8 mouse cellular contexts compared by ENCODE assay signal in the genomic region with DNA sequence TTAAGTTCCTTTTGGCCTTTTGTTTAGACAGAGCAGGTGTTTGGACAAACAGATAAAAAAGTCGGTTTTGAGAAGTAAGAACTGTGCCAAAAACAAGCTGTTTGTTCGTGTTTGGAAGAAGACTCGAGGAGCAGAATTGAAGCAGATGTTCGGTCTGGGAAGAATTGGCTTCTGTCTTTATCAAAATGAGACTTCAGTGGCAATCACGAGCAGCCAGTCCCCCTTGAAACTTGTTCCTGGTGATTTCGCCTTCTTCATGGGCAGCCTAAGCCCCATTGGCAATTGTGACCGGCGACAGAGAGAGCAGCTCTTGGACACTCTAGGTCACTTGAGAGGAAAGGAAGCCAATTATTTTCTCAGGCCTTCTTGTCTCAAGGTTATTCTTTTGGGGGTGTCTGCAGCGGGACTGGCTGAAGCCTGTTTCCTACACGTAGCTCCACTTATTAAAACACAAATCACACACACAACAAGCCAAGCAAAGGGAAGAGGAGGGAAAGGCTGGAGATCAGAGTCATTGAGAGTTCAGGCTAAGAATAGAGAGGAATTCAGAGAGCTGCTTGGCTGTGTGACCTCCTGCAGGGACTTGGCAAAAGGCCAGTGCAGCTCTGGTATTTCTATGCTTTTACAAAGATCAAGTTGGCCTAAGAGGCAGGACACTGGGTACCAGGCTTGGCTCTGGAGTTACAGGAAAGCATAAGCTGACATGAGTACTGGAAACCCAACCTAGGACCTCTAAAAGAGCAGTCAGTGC. TPM values are rescaled to one million over a fixed set of nuclear protein-coding genes. Genes with fewer than 3 reads are reported as not detected.
DNase-seq lines count a peak whose midpoint lies in the region; ATAC-seq and TF ChIP-seq lines count a peak whose summit lies in the region.

No protein-coding gene starts in this region.

- H3K4me3 ChIP-seq in intestine, embryonic 14.5 days (ENCODE audit: low read depth, low read length), result no peak overlapping the region
- H3K4me3 ChIP-seq in intestine, postnatal 0 days (ENCODE audit: low read depth, low read length), result no peak overlapping the region
- no peak overlapping the region for H3K4me3 ChIP-seq in cerebellum, adult 2 months (replicated peaks; ENCODE audit: insufficient read depth, low read depth, low read length)
- H3K4me3 ChIP-seq in intestine, embryonic 16.5 days (ENCODE audit: low read length), result no peak overlapping the region

- 55% methylated on average over 10 of the region's 10 CpGs for WGBS in intestine, embryonic 14.5 days
- 51% methylated on average over 10 of the region's 10 CpGs for WGBS in intestine, postnatal 0 days
- 22% methylated on average over 10 of the region's 10 CpGs for WGBS in cerebellum, adult 2 months
- 42% methylated on average over 10 of the region's 10 CpGs for WGBS in intestine, embryonic 16.5 days

- peaks cover 12% of the 10 kb centered on the region for H3K4me1 ChIP-seq in intestine, embryonic 14.5 days (replicated peaks; ENCODE audit: control insufficient read depth, insufficient read depth, low read length)
- 0 out of 2 replicates have a peak, but pooled peaks cover 3% of the 10 kb centered on the region for H3K4me1 ChIP-seq in intestine, postnatal 0 days (replicated peaks; ENCODE audit: control insufficient read depth, insufficient read depth, low read length)
- H3K4me1 ChIP-seq in cerebellum, adult 2 months (ENCODE audit: control insufficient read depth, insufficient read depth, low read length), result peaks cover 6% of the 10 kb centered on the region; the same call in 1 of the 2 replicates
- peaks cover 11% of the 10 kb centered on the region for H3K4me1 ChIP-seq in intestine, embryonic 16.5 days (ENCODE audit: control insufficient read depth, insufficient read depth, low read length)

- ATAC-seq in intestine, embryonic 14.5 days (replicated peaks; ENCODE audit: low FRiP score, low TSS enrichment, low read depth), result peak; percentile 42
- ATAC-seq in intestine, postnatal 0 days, result no peak
- peak; percentile 60 for ATAC-seq in intestine, embryonic 16.5 days

- DNase-seq in intestine, embryonic 14.5 days (ENCODE audit: low spot score), result no peak
- DNase-seq in cerebellum, adult 2 months, result peak; percentile 56 to 65
- peak; percentile 59 for DNase-seq in gastrocnemius, postnatal 14 days
- peak; percentile 75 for DNase-seq in lung, postnatal 14 days
- DNase-seq in testis, postnatal 14 days (ENCODE audit: low spot score), result peak; percentile 53
- DNase-seq in thymus, adult 18-20 months, result no peak

- H3K27ac ChIP-seq in intestine, embryonic 14.5 days (ENCODE audit: low read depth), result peak overlapping the region; percentile 51
- H3K27ac ChIP-seq in intestine, postnatal 0 days (ENCODE audit: low read depth, low read length), result no peak overlapping the region
- no peak overlapping the region for H3K27ac ChIP-seq in cerebellum, adult 2 months (ENCODE audit: insufficient read depth, low read length)
- H3K27ac ChIP-seq in intestine, embryonic 16.5 days (ENCODE audit: low read length), result peak overlapping the region; percentile 69

- TF ChIP-seq CTCF in intestine, postnatal 0 days (IDR thresholded peaks at IDR 0.05; ENCODE audit: low read depth), result no peak
- no peak for TF ChIP-seq CTCF in cerebellum, adult 2 months (IDR thresholded peaks at IDR 0.05; ENCODE audit: borderline replicate concordance, insufficient read depth, low read depth, low read length)

- no peak for TF ChIP-seq POLR2A in cerebellum, adult 2 months (IDR thresholded peaks at IDR 0.05; ENCODE audit: borderline replicate concordance, insufficient read depth, low read length)

- H3K9me3 ChIP-seq in intestine, embryonic 14.5 days (ENCODE audit: control insufficient read depth, low read length), result no peaks in the 10 kb centered on the region
- no peaks in the 10 kb centered on the region for H3K9me3 ChIP-seq in intestine, postnatal 0 days (ENCODE audit: control insufficient read depth)
- no peaks in the 10 kb centered on the region for H3K9me3 ChIP-seq in intestine, embryonic 16.5 days (ENCODE audit: control insufficient read depth, low read length)

- intact Hi-C loops in gastrocnemius, postnatal 14 days (cut with DNase I; ENCODE audit: low total_unique reads), result no loop called here

- no peaks in the 10 kb centered on the region for H3K27me3 ChIP-seq in intestine, embryonic 14.5 days (replicated peaks; ENCODE audit: control insufficient read depth, insufficient read depth, low read length)
- H3K27me3 ChIP-seq in intestine, postnatal 0 days (replicated peaks; ENCODE audit: control insufficient read depth, insufficient read depth, low read length), result no peaks in the 10 kb centered on the region
- H3K27me3 ChIP-seq in cerebellum, adult 2 months (ENCODE audit: control insufficient read depth, insufficient read depth, low read length), result no peaks in the 10 kb centered on the region
- H3K27me3 ChIP-seq in intestine, embryonic 16.5 days (replicated peaks; ENCODE audit: control insufficient read depth, insufficient read depth, low read length), result no peaks in the 10 kb centered on the region

- H3K4me2 ChIP-seq in intestine, embryonic 14.5 days (ENCODE audit: low read length), result no peak overlapping the region
- H3K4me2 ChIP-seq in intestine, postnatal 0 days (replicated peaks; ENCODE audit: low read depth), result no peak overlapping the region
- H3K4me2 ChIP-seq in intestine, embryonic 16.5 days (ENCODE audit: low read depth, low read length), result no peak overlapping the region

- H3K9ac ChIP-seq in intestine, embryonic 14.5 days (ENCODE audit: low read length), result no peak overlapping the region
- no peak overlapping the region for H3K9ac ChIP-seq in intestine, postnatal 0 days (ENCODE audit: low read depth, low read length)
- H3K9ac ChIP-seq in intestine, embryonic 16.5 days (ENCODE audit: low read depth, low read length), result no peak overlapping the region

- no peaks in the 10 kb centered on the region for H3K36me3 ChIP-seq in intestine, embryonic 14.5 days (ENCODE audit: control insufficient read depth, insufficient read depth, low read length)
- no peaks in the 10 kb centered on the region for H3K36me3 ChIP-seq in intestine, postnatal 0 days (ENCODE audit: control insufficient read depth, insufficient read depth)
- no peaks in the 10 kb centered on the region for H3K36me3 ChIP-seq in intestine, embryonic 16.5 days (ENCODE audit: control insufficient read depth, insufficient read depth, low read length)

RNA-seq across cellular contexts. Expression of a gene that starts 50.3 kb away (rescaled TPM):
- 0.13 and 0.38 TPM in 2 replicates for polyA plus RNA-seq in intestine, embryonic 14.5 days (2014; fragmentation: Nextera tagmentation; extraction: Ambion mirVana)
- polyA plus RNA-seq in intestine, postnatal 0 days (2015; fragmentation: Nextera tagmentation; extraction: Ambion mirVana), result 0.14 and 0.52 TPM in 2 replicates
- polyA plus RNA-seq in cerebellum, adult 2 months (2012; rRNA removed), result 0.20 and 0.33 TPM in 2 replicates
- under 1 TPM in 1 of 2 experiments, not detected in 1; 0.29 TPM for total RNA-seq in gastrocnemius, postnatal 14 days (2021)
- 0.98 and 1.8 TPM in 2 replicates for polyA plus RNA-seq in intestine, embryonic 16.5 days (2015; fragmentation: Nextera tagmentation; extraction: Ambion mirVana)

Comparison
In these comparisons a context has a peak if more than half of its experiments do, and no peak if none do; other contexts are left out.
1. H3K27ac ChIP-seq: peak in intestine, embryonic 14.5 days (single experiment) and intestine, embryonic 16.5 days (single experiment); none in intestine, postnatal 0 days (single experiment) and cerebellum, adult 2 months (single experiment).
2. DNase-seq: peak in cerebellum, adult 2 months (2 of 2), gastrocnemius, postnatal 14 days (single experiment), lung, postnatal 14 days (single experiment) and testis, postnatal 14 days (single experiment); none in intestine, embryonic 14.5 days (single experiment) and thymus, adult 18-20 months (0 of 2).